8 mouse cellular contexts compared by ENCODE assay signal in the genomic region with DNA sequence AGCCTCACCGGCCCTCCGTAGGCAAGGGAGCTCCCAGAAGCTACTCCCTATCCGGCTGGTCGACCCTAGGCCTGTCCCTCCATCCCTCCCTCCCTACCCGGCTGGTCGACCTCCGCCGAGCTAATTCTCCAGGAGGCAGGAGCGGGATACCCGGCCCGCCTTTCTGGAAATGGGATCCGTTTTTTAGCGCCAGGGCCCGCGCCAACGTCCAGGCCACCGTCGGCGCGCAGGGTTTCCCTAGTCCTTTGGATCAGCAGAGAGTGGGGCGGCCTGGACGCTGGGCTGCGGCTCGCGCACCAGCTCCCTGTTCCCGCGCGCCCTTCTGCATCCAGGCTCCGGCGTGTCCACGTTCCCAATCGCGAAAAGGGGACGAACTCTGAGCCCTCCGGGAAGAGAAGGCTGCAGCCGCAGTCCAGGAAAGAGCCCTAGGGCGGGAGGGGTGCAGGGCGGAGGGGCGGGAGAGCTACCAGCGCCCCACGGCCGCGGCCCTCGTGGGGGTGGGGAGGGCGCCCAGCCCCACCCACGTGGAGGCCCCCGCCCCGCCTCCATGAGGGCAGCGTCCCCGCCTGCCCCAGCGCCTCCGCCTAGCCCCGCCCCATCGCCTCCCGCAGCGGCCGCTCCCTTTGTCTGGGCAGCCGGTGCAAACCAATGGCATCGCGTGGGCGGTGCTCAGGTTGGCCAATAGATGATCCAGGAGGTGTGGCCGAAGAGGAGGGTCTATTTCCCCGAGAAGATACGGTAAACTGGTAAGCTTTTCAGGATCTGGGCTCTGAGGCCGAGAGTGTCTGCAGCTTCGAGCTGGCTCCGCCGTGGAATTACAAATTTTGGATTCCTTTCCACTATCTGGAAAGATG. TPM values are rescaled to one million over a fixed set of nuclear protein-coding genes. Genes with fewer than 3 reads are reported as not detected.
DNase-seq lines count a peak whose midpoint lies in the region; ATAC-seq and TF ChIP-seq lines count a peak whose summit lies in the region.

No protein-coding gene starts in this region.

- peak overlapping the region; percentile 96 for H3K9ac ChIP-seq in heart, embryonic 13.5 days
- peak overlapping the region; percentile 85 for H3K9ac ChIP-seq in kidney, postnatal 0 days (ENCODE audit: low read depth, low read length)
- H3K9ac ChIP-seq in liver, adult 2 months (ENCODE audit: low read depth, low read length): peak overlapping the region; percentile 95

- H3K27ac ChIP-seq in heart, embryonic 13.5 days (replicated peaks): peak overlapping the region; percentile 97
- peak overlapping the region; percentile 93 for H3K27ac ChIP-seq in kidney, postnatal 0 days
- peak overlapping the region; percentile 94 for H3K27ac ChIP-seq in liver, adult 2 months (replicated peaks; ENCODE audit: insufficient read depth, low read depth, low read length)

- no peak for TF ChIP-seq CTCF in kidney, postnatal 0 days (IDR thresholded peaks at IDR 0.05; ENCODE audit: low read depth)
- TF ChIP-seq CTCF in liver, adult 2 months (IDR thresholded peaks at IDR 0.05; ENCODE audit: low read depth, low read length): no peak

- peak overlapping the region; percentile 99 for H3K4me2 ChIP-seq in heart, embryonic 13.5 days
- peak overlapping the region; percentile 70 for H3K4me2 ChIP-seq in kidney, postnatal 0 days (ENCODE audit: low read length)

- no peaks in the 10 kb centered on the region for H3K9me3 ChIP-seq in heart, embryonic 13.5 days
- H3K9me3 ChIP-seq in kidney, postnatal 0 days (replicated peaks; ENCODE audit: low read length): no peaks in the 10 kb centered on the region

- peaks cover 42% of the 10 kb centered on the region for H3K4me1 ChIP-seq in heart, embryonic 13.5 days
- peaks cover 22% of the 10 kb centered on the region; the same call in 1 of the 2 replicates for H3K4me1 ChIP-seq in kidney, postnatal 0 days (replicated peaks; ENCODE audit: insufficient read depth, low read length)
- H3K4me1 ChIP-seq in liver, adult 2 months (ENCODE audit: control insufficient read depth, insufficient read depth, low read length): peaks cover 6% of the 10 kb centered on the region

- peak; percentile 97 for ATAC-seq in CD4-positive, CD25-positive, alpha-beta regulatory T cell, adult 4 months
- peak; percentile 86 for ATAC-seq in heart, embryonic 13.5 days (ENCODE audit: extremely low read depth, insufficient number of reproducible peaks, low FRiP score, low TSS enrichment)
- peak; percentile 89 for ATAC-seq in kidney, postnatal 0 days (replicated peaks; ENCODE audit: low FRiP score, low read depth)
- ATAC-seq in monocyte, adult 5-6 weeks (replicated peaks; ENCODE audit: insufficient number of reproducible peaks, low FRiP score, low TSS enrichment, poor library complexity, severe bottlenecking): peak; percentile 94

- H3K27me3 ChIP-seq in heart, embryonic 13.5 days (replicated peaks): no peaks in the 10 kb centered on the region
- H3K27me3 ChIP-seq in kidney, postnatal 0 days (ENCODE audit: insufficient read depth, low read length): no peaks in the 10 kb centered on the region
- no peaks in the 10 kb centered on the region for H3K27me3 ChIP-seq in liver, adult 2 months (ENCODE audit: control insufficient read depth, insufficient read depth, low read length)

- DNase-seq in c-Kit-positive CD71-negative TER-119-negative erythroid progenitor cells, embryonic 14.5 days (ENCODE audit: low read depth): peak; percentile 94
- DNase-seq in fibroblast of lung, adult 2 months (ENCODE audit: low read depth): peak; percentile 94
- DNase-seq in kidney, postnatal 0 days (ENCODE audit: low spot score): peak; percentile 99
- peak; percentile 94 for DNase-seq in liver, adult 2 months (ENCODE audit: extremely low read depth, low read depth, low spot score)
- DNase-seq in spleen, postnatal 36 days (ENCODE audit: low spot score in 2 of 2): peak; percentile 92 to 93

- peak; percentile 92 for TF ChIP-seq POLR2A in liver, adult 2 months (IDR thresholded peaks at IDR 0.05; ENCODE audit: extremely low read depth, insufficient read depth, low read length)

- WGBS in heart, embryonic 13.5 days: under 1% methylated on average over 61 of the region's 68 CpGs
- under 1% methylated on average over 56 of the region's 68 CpGs for WGBS in kidney, postnatal 0 days
- under 1% methylated on average over 68 of the region's 68 CpGs for WGBS in liver, adult 2 months

- peak overlapping the region; percentile 73 for H3K4me3 ChIP-seq in heart, embryonic 13.5 days
- H3K4me3 ChIP-seq in kidney, postnatal 0 days (replicated peaks; ENCODE audit: low read depth, low read length): peak overlapping the region; percentile 79
- peak overlapping the region; percentile 91 for H3K4me3 ChIP-seq in liver, adult 2 months (ENCODE audit: insufficient read depth, low read depth, low read length)

- H3K36me3 ChIP-seq in heart, embryonic 13.5 days: peaks cover 10% of the 10 kb centered on the region; the same call in 1 of the 2 replicates
- no peaks in the 10 kb centered on the region for H3K36me3 ChIP-seq in kidney, postnatal 0 days (ENCODE audit: insufficient read depth, low read length)
- H3K36me3 ChIP-seq in liver, adult 2 months (ENCODE audit: control insufficient read depth, insufficient read depth, low read length): no peaks in the 10 kb centered on the region

- H3K79me2 ChIP-seq in liver, adult 2 months (ENCODE audit: control insufficient read depth, insufficient read depth, low read length): peaks cover 19% of the 10 kb centered on the region; the same call in 1 of the 2 replicates

RNA-seq across cellular contexts. Expression of gene Slc38a10, which starts 38.5 kb away (rescaled TPM):
- polyA plus RNA-seq in CD4-positive, CD25-positive, alpha-beta regulatory T cell, adult 4 months (2017; shearing (Covaris generic)): 10 to 100 TPM; 34.8 to 49.2 TPM
- 83.7 and 88.0 TPM in 2 replicates for polyA plus RNA-seq in heart, embryonic 13.5 days (2015; fragmentation: Nextera tagmentation; extraction: Ambion mirVana)
- 94.0 and 105 TPM in 2 replicates for polyA plus RNA-seq in kidney, postnatal 0 days (2015; fragmentation: Nextera tagmentation; extraction: Ambion mirVana)
- total RNA-seq in liver, adult 2 months (2014; rRNA removed): 41.1 and 47.8 TPM in 2 replicates
- polyA plus RNA-seq in liver, adult 2 months (2012; rRNA removed): 75.1 and 90.2 TPM in 2 replicates
- total RNA-seq in monocyte, adult 5-6 weeks (2017): 40.6 to 56.4 TPM (median 42.9 TPM) in 3 replicates

RNA-seq across cellular contexts. Expression of gene Bahcc1, which starts 43.1 kb away (rescaled TPM):
- not detected for polyA plus RNA-seq in CD4-positive, CD25-positive, alpha-beta regulatory T cell, adult 4 months (2017; shearing (Covaris generic))
- polyA plus RNA-seq in heart, embryonic 13.5 days (2015; fragmentation: Nextera tagmentation; extraction: Ambion mirVana): 4.4 and 5.2 TPM in 2 replicates
- 8.2 and 8.6 TPM in 2 replicates for polyA plus RNA-seq in kidney, postnatal 0 days (2015; fragmentation: Nextera tagmentation; extraction: Ambion mirVana)
- 1.2 and 1.5 TPM in 2 replicates for total RNA-seq in liver, adult 2 months (2014; rRNA removed)
- 3.4 and 3.5 TPM in 2 replicates for polyA plus RNA-seq in liver, adult 2 months (2012; rRNA removed)
- total RNA-seq in monocyte, adult 5-6 weeks (2017): 0.68 to 0.85 TPM (median 0.76 TPM) in 3 replicates

Comparison
In these comparisons a context has a peak if more than half of its experiments do, and no peak if none do; other contexts are left out.
1. Peak in every context shown above with its lines: DNase-seq, ATAC-seq, H3K4me3 ChIP-seq and H3K27ac ChIP-seq.